Mouse (Mus musculus) hindbrain, embryonic 13.5 days (tissue): ENCODE results near the gene Prrc2b. TPM values are rescaled to one million over a fixed set of nuclear protein-coding genes. Genes with fewer than 3 reads are reported as not detected.

Experiments
- ATAC-seq: fragments of 200-750 bp; cut with Nextera tagmentation; 2 replicates; pipeline ENCODE4 v1.8.0; 2017; ENCODE audit warnings: moderate TSS enrichment; ENCODE audit not compliant: low FRiP score
- H3K27ac ChIP-seq: fragments of 300-500 bp; sonication (generic); 2 replicates; pipeline ENCODE4 v1.5.1; 2015; ENCODE audit warnings: inconsistent platforms, mild to moderate bottlenecking, moderate library complexity
- H3K27me3 ChIP-seq: fragments of 300-500 bp; sonication (generic); 2 replicates; pipeline ENCODE4 v1.6.1; 2015; ENCODE audit warnings: mild to moderate bottlenecking, inconsistent platforms
- H3K36me3 ChIP-seq: fragments of 300-500 bp; sonication (generic); 2 replicates; pipeline ENCODE4 v1.6.1; 2015; ENCODE audit warnings: mild to moderate bottlenecking, inconsistent platforms
- H3K4me1 ChIP-seq: fragments of 300-500 bp; sonication (generic); replicated peaks from 2 replicates; pipeline ENCODE4 v1.6.1; 2015; ENCODE audit warnings: inconsistent platforms
- H3K4me2 ChIP-seq: fragments of 300-500 bp; sonication (generic); 2 replicates; pipeline ENCODE4 v1.6.1; 2015; ENCODE audit warnings: inconsistent platforms, mild to moderate bottlenecking, moderate library complexity
- H3K4me3 ChIP-seq: fragments of 300-500 bp; sonication (generic); 2 replicates; pipeline ENCODE4 v1.5.1; 2015; ENCODE audit warnings: mild to moderate bottlenecking, inconsistent platforms
- H3K9ac ChIP-seq: fragments of 300-500 bp; sonication (generic); 2 replicates; pipeline ENCODE4 v1.6.1; 2015; ENCODE audit warnings: mild to moderate bottlenecking, inconsistent platforms
- H3K9me3 ChIP-seq: fragments of 300-500 bp; sonication (generic); 2 replicates; pipeline ENCODE4 v1.6.1; 2016; ENCODE audit warnings: inconsistent platforms
- WGBS: fragments of 180-500 bp; shearing (Covaris S2); methylation state at CpG from one replicate; pipeline ENCODE4 v1.1.7; 2015; 5-methylcytosine and 5-hydroxymethylcytosine counted together
- polyA plus RNA-seq: library from polyadenylated mRNA; unstranded; fragments of >200 nt; fragmentation: Nextera tagmentation; extraction: Ambion mirVana; gene quantifications from 2 replicates; pipeline ENCODE4 v1.2.1, GENCODE M21; 2015

Gene Prrc2b
- polyA plus RNA-seq, 1 experiment from 2014 or later, result 68.8 TPM

DNA sequence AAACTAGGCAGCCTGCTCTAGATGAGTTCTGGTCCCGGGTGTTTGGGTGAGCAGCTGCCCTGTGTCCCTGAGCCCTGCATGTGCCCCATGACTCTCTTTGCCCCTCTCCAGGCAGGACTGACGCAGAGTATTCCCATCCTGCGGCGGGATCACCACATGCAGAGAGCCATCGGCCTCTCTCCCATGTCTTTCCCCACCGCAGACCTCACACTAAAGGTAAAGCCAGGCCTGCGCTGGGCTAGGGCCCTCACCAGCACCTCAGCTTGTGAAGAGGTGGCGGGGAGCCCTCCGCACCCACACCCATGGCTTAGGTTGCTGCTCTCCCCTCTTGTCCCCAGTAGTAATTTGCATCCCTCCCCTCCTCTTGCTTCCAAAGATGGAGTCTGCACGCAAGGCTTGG, 70.1 kb downstream of the Prrc2b start:
- no peaks in the 10 kb centered on the region for H3K27me3 ChIP-seq
- no peak for ATAC-seq
- no peak overlapping the region for H3K9ac ChIP-seq
- no peaks in the 10 kb centered on the region for H3K9me3 ChIP-seq
- no peaks in the 10 kb centered on the region for H3K4me1 ChIP-seq
- no peak overlapping the region for H3K4me3 ChIP-seq
- WGBS, result 97% methylated on average over 10 of the region's 10 CpGs
- H3K27ac ChIP-seq, result no peak overlapping the region
- H3K36me3 ChIP-seq, result peaks cover 100% of the 10 kb centered on the region
- no peak overlapping the region for H3K4me2 ChIP-seq

DNA sequence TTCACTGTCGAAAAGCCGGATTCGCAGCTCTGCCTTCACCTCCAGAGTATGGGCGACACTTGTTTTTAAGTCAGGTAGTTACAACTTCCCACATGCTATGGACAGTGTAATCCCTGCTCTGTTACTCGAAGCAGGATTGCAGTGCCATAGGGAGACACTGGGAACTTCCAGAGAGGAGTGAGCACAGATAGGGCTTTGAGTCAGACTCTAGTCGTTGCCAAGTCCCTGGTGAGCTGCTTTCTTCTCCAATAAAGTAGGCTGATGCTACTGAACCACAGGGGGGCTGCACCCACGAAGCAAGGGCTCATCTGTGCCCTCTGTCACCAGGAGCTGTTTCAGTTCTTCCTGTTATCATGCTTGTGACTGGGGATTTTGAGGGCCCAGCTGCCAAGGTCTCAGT, 70.7 kb downstream of the Prrc2b start:
- H3K36me3 ChIP-seq, result peaks cover 100% of the 10 kb centered on the region
- no peaks in the 10 kb centered on the region for H3K27me3 ChIP-seq
- H3K4me2 ChIP-seq, result no peak overlapping the region
- H3K4me3 ChIP-seq, result no peak overlapping the region
- 93% methylated on average over 7 of the region's 7 CpGs for WGBS
- no peak overlapping the region for H3K27ac ChIP-seq
- no peak overlapping the region for H3K9ac ChIP-seq
- H3K9me3 ChIP-seq, result no peaks in the 10 kb centered on the region
- ATAC-seq, result no peak
- H3K4me1 ChIP-seq, result no peaks in the 10 kb centered on the region

GRCm38 (mm10) chr2:32222057-32222456, 71.2 kb downstream of the Prrc2b start:
- H3K9ac ChIP-seq, result 0 out of 2 replicates have a peak overlapping the region, but pooled peaks have one; percentile 8
- H3K27ac ChIP-seq, result no peak overlapping the region
- no peak overlapping the region for H3K4me2 ChIP-seq
- H3K9me3 ChIP-seq, result no peaks in the 10 kb centered on the region
- no peak for ATAC-seq
- no peak overlapping the region for H3K4me3 ChIP-seq
- WGBS, result 82% methylated on average over 10 of the region's 10 CpGs
- H3K36me3 ChIP-seq, result peaks cover 100% of the 10 kb centered on the region
- H3K4me1 ChIP-seq, result no peaks in the 10 kb centered on the region
- no peaks in the 10 kb centered on the region for H3K27me3 ChIP-seq

GRCm38 (mm10) chr2:32235433-32235832, 84.6 kb downstream of the Prrc2b start:
- peaks cover 28% of the 10 kb centered on the region for H3K4me1 ChIP-seq
- no peaks in the 10 kb centered on the region for H3K9me3 ChIP-seq
- peak overlapping the region; percentile 88 for H3K27ac ChIP-seq
- 37% methylated on average over 7 of the region's 7 CpGs for WGBS
- peak overlapping the region; percentile 92 for H3K4me2 ChIP-seq
- H3K4me3 ChIP-seq, result peak overlapping the region; percentile 59
- ATAC-seq, result no peak
- H3K9ac ChIP-seq, result peak overlapping the region; percentile 84
- H3K27me3 ChIP-seq, result no peaks in the 10 kb centered on the region
- H3K36me3 ChIP-seq, result peaks cover 47% of the 10 kb centered on the region

DNA sequence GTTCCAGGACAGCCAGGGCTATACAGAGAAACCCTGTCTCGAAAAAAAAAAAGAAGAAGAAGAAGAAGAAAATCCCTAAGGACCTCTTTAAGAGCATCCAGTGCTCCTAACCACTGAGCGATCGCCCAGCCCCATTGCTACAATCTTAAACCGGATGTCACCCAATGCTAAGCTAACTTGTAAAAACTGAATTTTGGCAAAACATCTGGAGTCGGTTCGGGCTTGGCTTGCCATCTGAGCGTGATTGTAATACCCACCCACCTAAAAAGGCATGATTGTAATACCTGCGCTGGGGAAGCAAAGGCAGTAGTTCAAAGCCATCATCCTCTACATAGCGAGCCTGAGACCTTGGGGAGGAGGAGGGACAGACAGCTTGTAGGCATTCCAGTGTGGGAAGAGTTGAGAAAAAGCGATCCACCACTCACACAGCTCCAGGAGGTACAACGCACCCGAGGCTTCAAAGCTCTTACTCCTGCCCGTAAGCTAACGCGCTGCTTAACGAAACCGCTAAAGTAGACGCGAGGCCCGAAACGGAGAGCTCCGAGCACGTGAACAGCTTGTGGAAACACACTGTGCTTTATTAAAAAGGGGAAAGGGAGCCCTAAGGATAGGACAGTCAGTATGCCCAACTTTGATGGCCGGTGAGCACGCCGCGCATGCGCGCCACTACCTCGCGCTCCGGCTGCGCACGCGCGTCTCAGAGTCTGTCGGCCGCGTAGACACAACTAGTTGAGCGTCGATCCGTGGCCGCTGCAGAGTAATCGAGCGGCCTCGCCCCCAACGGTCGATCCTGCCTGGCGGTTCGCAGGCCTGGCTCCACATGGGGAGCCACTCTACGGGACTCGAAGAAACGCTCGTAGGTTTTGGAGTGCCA, 85.2 kb downstream of the Prrc2b start, which contains the start of gene Pomt1:
Gene Pomt1, plus strand, starts transcription at position 705 of the 874 bp plus-strand sequence.
- under 1% methylated on average over 54 of the region's 54 CpGs for WGBS
- Histone ChIP-seq H3K27ac (peak within 1 kb of the TSS; percentile 88), H3K4me2 (peak within 1 kb of the TSS; percentile 92), H3K4me3 (peak within 1 kb of the TSS; percentile 59), H3K4me1 (peaks cover 28% of the 10 kb centered on the region), H3K9me3 (no peaks in the 10 kb centered on the region), H3K27me3 (no peaks in the 10 kb centered on the region), H3K9ac (peak within 1 kb of the TSS; percentile 84), H3K36me3 (peaks cover 42% of the 10 kb centered on the region)
- ATAC-seq, result peak; percentile 92

GRCm38 (mm10) chr2:32236760-32237487, 86.0 kb downstream of the Prrc2b start:
- peak overlapping the region; percentile 88 for H3K27ac ChIP-seq
- peak overlapping the region; percentile 92 for H3K4me2 ChIP-seq
- H3K27me3 ChIP-seq, result no peaks in the 10 kb centered on the region
- peak overlapping the region; percentile 84 for H3K9ac ChIP-seq
- ATAC-seq, result peak; percentile 70
- peaks cover 28% of the 10 kb centered on the region for H3K4me1 ChIP-seq
- H3K4me3 ChIP-seq, result peak overlapping the region; percentile 59
- H3K9me3 ChIP-seq, result no peaks in the 10 kb centered on the region
- peaks cover 41% of the 10 kb centered on the region for H3K36me3 ChIP-seq
- WGBS, result under 1% methylated on average over 20 of the region's 20 CpGs

DNA sequence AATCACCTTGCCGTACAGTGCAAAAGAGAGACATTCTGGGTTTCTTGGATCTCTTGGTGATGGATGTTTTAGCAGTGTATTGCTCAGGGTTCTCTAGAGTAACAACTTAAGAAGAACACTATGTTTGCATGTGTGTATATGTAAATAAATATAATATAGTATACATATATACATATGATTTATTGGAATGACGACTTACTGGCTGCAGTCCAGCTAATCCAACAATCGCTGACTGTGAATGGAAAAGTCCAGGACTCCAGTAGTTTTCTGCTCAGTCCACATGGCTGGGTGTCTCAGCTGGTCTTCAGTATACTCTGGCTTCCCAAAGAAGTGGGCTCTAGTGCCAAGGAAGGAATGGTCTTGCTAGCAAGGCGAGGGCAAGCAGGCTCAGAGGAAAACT, 86.7 kb downstream of the Prrc2b start:
- Histone ChIP-seq H3K9me3 (no peaks in the 10 kb centered on the region), H3K4me3 (peak overlapping the region; percentile 59), H3K4me2 (peak overlapping the region; percentile 92), H3K27me3 (no peaks in the 10 kb centered on the region), H3K9ac (peak overlapping the region; percentile 84), H3K4me1 (peaks cover 28% of the 10 kb centered on the region), H3K27ac (peak overlapping the region; percentile 88; the same call in 1 of the 2 replicates), H3K36me3 (peaks cover 38% of the 10 kb centered on the region)
- WGBS, result 44% methylated on average over 4 of the region's 4 CpGs
- ATAC-seq, result no peak

DNA sequence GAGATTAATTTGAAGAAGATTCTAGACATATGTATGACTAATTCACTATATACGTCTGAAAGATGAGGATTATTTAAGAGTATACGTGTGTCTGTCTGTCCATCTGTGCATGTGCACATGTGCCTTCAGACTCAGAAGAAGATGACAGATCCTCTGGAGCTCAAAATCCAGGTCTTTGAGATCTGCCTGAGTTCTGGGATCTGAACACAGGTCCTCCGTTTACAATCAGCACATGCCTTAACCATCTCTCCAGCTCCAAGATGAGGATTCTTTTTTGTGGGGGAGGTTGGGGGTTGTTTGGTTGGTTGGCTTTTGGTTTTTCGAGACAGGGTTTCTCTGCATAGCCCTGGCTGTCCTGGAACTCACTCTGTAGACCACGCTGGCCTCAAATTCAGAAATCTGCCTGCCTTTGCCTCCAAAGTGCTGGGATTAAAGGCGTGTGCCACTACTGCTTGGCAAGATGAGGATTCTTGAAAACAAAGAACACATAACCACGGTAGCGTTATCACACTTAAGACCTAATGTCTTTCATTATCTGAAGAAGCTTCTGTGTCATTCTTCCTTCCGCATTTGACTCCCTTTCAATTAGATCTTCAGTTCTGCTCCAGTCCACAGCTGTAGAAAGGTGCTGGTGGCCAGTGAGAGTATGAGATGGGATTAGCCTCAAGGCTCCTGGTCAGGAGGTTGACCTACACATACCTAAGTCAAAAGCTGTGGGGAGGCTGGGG, 88.0 kb downstream of the Prrc2b start:
- no peak for ATAC-seq
- Histone ChIP-seq H3K27ac (no peak overlapping the region), H3K4me2 (no peak overlapping the region), H3K4me1 (peaks cover 28% of the 10 kb centered on the region), H3K36me3 (peaks cover 38% of the 10 kb centered on the region), H3K27me3 (no peaks in the 10 kb centered on the region), H3K9me3 (no peaks in the 10 kb centered on the region), H3K9ac (no peak overlapping the region), H3K4me3 (no peak overlapping the region)
- WGBS, result 94% methylated on average over 9 of the region's 9 CpGs

DNA sequence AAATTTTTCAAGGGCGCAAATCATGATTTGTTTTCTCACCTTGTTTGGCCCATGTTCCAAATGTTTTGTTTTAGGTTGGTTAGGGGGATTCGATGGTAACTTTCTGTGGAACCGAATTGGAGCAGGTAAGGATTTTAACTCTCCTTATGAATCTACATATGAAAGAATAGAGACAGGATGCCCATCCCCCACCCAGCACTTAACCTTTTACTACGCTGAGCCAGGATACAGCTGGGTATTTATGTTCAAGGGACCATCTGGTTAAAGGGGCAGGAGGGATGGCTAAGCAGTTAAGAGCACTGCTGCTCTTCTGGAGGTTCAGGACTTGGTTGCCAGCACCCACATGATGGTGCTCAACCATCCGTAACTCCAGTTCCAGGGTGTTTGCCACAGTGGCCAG, 89.7 kb downstream of the Prrc2b start:
- Histone ChIP-seq H3K9me3 (no peaks in the 10 kb centered on the region), H3K4me1 (peaks cover 15% of the 10 kb centered on the region), H3K4me2 (no peak overlapping the region), H3K36me3 (peaks cover 48% of the 10 kb centered on the region), H3K27ac (no peak overlapping the region), H3K4me3 (no peak overlapping the region), H3K9ac (no peak overlapping the region), H3K27me3 (no peaks in the 10 kb centered on the region)
- 88% methylated on average over 5 of the region's 5 CpGs for WGBS
- no peak for ATAC-seq

DNA sequence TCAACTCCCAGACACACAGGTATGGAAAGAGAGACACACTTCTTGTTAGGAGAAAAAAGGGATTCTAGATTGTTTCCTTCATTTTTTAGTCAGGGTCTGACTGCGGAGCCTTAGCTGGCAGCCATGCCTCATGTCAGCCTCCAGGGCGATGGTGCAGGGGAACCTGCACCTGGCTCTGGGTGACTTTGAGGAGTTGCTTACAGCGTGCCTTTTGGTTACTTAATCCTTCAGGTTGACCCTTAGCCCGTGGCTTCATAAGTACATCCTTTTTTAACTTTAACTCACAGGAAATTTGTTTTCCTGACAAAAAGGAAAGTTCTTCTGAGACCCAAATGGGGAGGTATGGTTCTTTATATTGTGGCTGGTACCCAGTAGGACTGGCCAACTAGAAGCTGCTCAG, 92.1 kb downstream of the Prrc2b start:
- Histone ChIP-seq H3K27ac (no peak overlapping the region), H3K27me3 (no peaks in the 10 kb centered on the region), H3K9ac (no peak overlapping the region), H3K4me2 (no peak overlapping the region), H3K4me1 (0 out of 2 replicates have a peak, but pooled peaks cover 1% of the 10 kb centered on the region), H3K36me3 (peaks cover 70% of the 10 kb centered on the region), H3K9me3 (no peaks in the 10 kb centered on the region), H3K4me3 (no peak overlapping the region)
- ATAC-seq, result no peak
- whole genome bisulfite sequencing, result 89% methylated on average over 4 of the region's 4 CpGs

DNA sequence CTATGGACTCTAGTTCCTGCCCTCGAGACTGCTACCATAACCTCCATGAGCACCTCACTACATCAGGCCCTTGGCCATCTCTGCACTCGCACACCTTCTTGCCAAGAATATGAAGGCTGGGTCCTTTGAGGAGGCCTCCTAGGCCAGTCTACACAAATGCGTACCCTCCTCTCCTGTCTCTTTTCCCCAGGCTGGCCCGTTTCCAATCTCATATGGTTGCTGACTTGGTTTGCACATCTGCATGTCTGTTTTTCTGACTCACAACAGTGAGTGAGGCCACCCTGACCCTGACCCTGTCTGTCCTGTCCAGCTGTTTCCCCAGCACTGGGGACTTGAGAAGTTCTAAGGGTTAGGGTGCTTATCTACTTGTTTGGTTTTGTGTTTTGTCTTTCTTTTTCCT, 95.9 kb downstream of the Prrc2b start:
- 86% methylated on average over 4 of the region's 4 CpGs for WGBS
- Histone ChIP-seq H3K36me3 (peaks cover 95% of the 10 kb centered on the region), H3K4me3 (no peak overlapping the region), H3K27ac (no peak overlapping the region), H3K4me1 (no peaks in the 10 kb centered on the region), H3K4me2 (no peak overlapping the region), H3K9me3 (no peaks in the 10 kb centered on the region), H3K9ac (no peak overlapping the region), H3K27me3 (no peaks in the 10 kb centered on the region)
- ATAC-seq, result no peak
